Mouse (Mus musculus) spleen, adult 2 months (tissue): ENCODE results near the gene Cntd1. TPM values are rescaled to one million over a fixed set of nuclear protein-coding genes. Genes with fewer than 3 reads are reported as not detected.
A peak's percentile ranks its signal among the peaks of the same experiment; 100 is the strongest.

Source experiments
- DNase-seq, 2 experiments: peaks; one replicate each; pipeline versions ENCODE4 v3.0.0 to v3.0.0-alpha.2; 2012 to 2021; ENCODE audit warnings: low spot score in 2 of 2, low read depth in 1 of 2
- H3K27ac ChIP-seq: fragments of 200-500 bp; 2 replicates; pipeline ENCODE4 v1.5.1; 2012; ENCODE audit warnings: low read length, inconsistent platforms; ENCODE audit not compliant: insufficient read depth
- H3K27me3 ChIP-seq: fragments of 200-500 bp; 2 replicates; pipeline ENCODE4 v1.6.1; 2012; ENCODE audit warnings: mild to moderate bottlenecking, moderate library complexity, low read length, inconsistent platforms; ENCODE audit not compliant: control insufficient read depth, insufficient read depth
- H3K36me3 ChIP-seq: fragments of 200-500 bp; 2 replicates; pipeline ENCODE4 v1.6.1; 2012; ENCODE audit warnings: mild to moderate bottlenecking, low read length, inconsistent platforms; ENCODE audit not compliant: control insufficient read depth, insufficient read depth
- H3K4me1 ChIP-seq: fragments of 200-500 bp; 2 replicates; pipeline ENCODE4 v1.6.1; 2011; ENCODE audit warnings: inconsistent platforms; ENCODE audit not compliant: control insufficient read depth, insufficient read depth, insufficient read length
- H3K4me3 ChIP-seq: fragments of 200-500 bp; 2 replicates; pipeline ENCODE4 v1.5.1; 2011; ENCODE audit warnings: mild to moderate bottlenecking, inconsistent platforms; ENCODE audit not compliant: insufficient read depth, insufficient read length; ENCODE audit errors: extremely low read depth
- CTCF ChIP-seq: fragments of 200-500 bp; IDR thresholded peaks from 2 replicates; pipeline ENCODE4 v1.5.1; 2011; ENCODE audit warnings: mild to moderate bottlenecking, inconsistent platforms; ENCODE audit not compliant: insufficient read depth, insufficient read length, insufficient replicate concordance; ENCODE audit errors: extremely low read depth
- POLR2A ChIP-seq: fragments of 200-500 bp; IDR thresholded peaks from 2 replicates; pipeline ENCODE4 v1.6.1; 2011; ENCODE audit warnings: low read depth, low read length, inconsistent platforms
- WGBS: fragments of 180-500 bp; shearing (Covaris S2); methylation state at CpG from one replicate; pipeline ENCODE4 v1.1.7; 2018; 5-methylcytosine and 5-hydroxymethylcytosine counted together
- polyA plus RNA-seq: library from polyadenylated mRNA; depleted of rRNA; stranded (reverse); fragments of >200 nt; gene quantifications from 2 replicates; pipeline ENCODE4 v1.2.3, GENCODE M21; 2012

Cntd1 gene
- polyA plus RNA-seq, 1 experiment, result 0.19 TPM

GRCm38 (mm10) chr11:101245855-101246701, 32.7 kb upstream of the Cntd1 start, which contains the start of gene Ramp2:
Gene Ramp2, plus strand, starts transcription at chr11:101246028.
- no peak for DNase-seq
- TF ChIP-seq POLR2A (no peak), CTCF (no peak)
- H3K4me3 ChIP-seq, result peak within 1 kb of the TSS; percentile 39
- H3K27me3 ChIP-seq, result peaks cover 13% of the 10 kb centered on the region
- H3K27ac ChIP-seq, result peak within 1 kb of the TSS; percentile 20; the same call in 1 of the 2 replicates
- no peaks in the 10 kb centered on the region for H3K36me3 ChIP-seq
- WGBS, result 5% methylated on average over 60 of the region's 63 CpGs
- peaks cover 4% of the 10 kb centered on the region; the same call in 1 of the 2 replicates for H3K4me1 ChIP-seq

DNA sequence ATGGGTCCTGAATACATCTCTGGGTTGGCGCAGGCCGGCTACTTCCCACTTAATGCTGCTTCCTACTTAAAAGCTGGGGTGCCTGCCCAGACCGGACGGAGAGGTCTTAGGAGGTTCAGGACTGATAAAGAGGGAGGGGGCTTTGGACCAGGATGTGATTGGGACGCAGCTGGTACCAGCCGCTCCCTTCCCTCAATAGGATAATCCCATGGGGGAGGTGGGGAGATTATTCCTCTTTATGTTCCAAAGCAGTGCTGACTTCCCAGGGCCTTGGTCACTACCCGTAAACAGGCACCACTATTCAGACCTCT, 32.2 kb upstream of the Cntd1 start:
- peaks cover 13% of the 10 kb centered on the region for H3K27me3 ChIP-seq

DNA sequence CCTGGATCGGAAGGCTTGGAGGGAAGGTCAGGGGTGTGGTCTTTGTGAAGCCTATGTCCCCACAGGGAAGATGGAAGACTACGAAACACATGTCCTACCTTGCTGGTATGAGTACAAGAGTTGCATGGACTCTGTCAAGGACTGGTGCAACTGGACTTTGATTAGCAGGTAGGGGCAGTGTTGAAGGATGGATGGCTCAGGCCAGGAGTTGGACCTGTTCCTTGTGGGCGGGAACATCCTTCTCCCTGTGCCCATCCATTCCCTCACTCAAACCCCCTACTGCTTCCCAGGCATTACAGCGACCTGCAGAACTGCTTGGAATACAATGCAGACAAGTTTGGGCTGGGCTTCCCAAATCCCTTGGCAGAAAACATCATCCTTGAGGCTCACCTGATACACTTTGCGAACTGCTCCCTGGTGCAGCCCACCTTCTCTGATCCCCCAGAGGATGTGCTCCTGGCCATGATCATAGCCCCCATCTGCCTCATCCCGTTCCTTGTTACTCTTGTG, 31.2 kb upstream of the Cntd1 start:
- H3K27ac ChIP-seq, result 0 out of 2 replicates have a peak overlapping the region, but pooled peaks have one; percentile 4
- peaks cover 13% of the 10 kb centered on the region for H3K27me3 ChIP-seq
- peaks cover 5% of the 10 kb centered on the region; the same call in 1 of the 2 replicates for H3K4me1 ChIP-seq
- no peak overlapping the region; the same call in 1 of the 2 replicates for H3K4me3 ChIP-seq
- no peaks in the 10 kb centered on the region for H3K36me3 ChIP-seq
- WGBS, result 85% methylated on average over 6 of the region's 6 CpGs
- no peak for TF ChIP-seq CTCF
- no peak for TF ChIP-seq POLR2A
- DNase-seq, result no peak

More for the DNA sequence above, 32.2 kb upstream of the Cntd1 start:
- WGBS, result 31% methylated on average over 7 of the region's 7 CpGs
- no peaks in the 10 kb centered on the region for H3K36me3 ChIP-seq
- peaks cover 4% of the 10 kb centered on the region; the same call in 1 of the 2 replicates for H3K4me1 ChIP-seq
- H3K27ac ChIP-seq, result peak overlapping the region; percentile 20; the same call in 1 of the 2 replicates
- DNase-seq, result no peak
- peak overlapping the region; percentile 39 for H3K4me3 ChIP-seq
- no peak for TF ChIP-seq POLR2A
- TF ChIP-seq CTCF, result no peak

DNA sequence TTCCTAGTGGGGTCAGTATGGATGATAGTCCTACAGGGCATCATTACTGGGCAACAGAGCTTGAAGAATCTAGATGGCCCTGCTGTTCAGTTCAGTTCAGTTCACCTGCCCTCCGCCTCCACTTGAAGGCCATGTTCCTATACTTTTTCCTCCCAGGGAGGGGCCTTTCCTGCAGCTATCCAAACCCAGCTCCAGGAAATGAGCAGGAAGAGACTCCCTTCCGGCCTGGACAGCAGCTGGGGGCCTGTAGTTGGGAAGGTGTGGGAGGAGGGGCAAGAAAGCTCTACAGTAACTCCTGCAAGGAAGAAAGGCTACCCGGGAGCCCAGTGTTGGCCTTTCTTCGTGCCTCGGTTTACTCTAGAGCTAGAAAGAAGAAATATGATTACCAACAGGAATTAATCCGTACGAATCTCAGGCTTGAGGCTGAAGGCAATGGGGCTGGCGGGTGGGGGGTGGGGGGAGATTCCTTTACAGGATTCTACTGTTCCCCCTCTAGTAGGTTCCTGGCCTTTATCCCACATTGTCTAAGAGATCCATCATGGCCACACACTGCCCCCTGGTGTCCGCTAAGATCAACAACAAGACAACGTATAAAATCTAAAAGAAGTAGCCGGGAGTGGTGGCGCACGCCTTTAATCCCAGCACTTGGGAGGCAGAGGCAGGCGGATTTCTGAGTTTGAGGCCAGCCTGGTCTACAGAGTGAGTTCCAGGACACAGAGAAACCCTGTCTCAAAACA, 30.4 kb upstream of the Cntd1 start:
- DNase-seq, result peak; percentile 41 to 55
- TF ChIP-seq POLR2A, result no peak
- TF ChIP-seq CTCF, result peak; percentile 43; the same call in 1 of the 2 replicates
- Histone ChIP-seq H3K36me3 (no peaks in the 10 kb centered on the region), H3K27ac (0 out of 2 replicates have a peak overlapping the region, but pooled peaks have one; percentile 4), H3K4me1 (peaks cover 8% of the 10 kb centered on the region; the same call in 1 of the 2 replicates), H3K27me3 (peaks cover 13% of the 10 kb centered on the region), H3K4me3 (no peak overlapping the region)
- WGBS, result 42% methylated on average over 14 of the region's 14 CpGs

DNA sequence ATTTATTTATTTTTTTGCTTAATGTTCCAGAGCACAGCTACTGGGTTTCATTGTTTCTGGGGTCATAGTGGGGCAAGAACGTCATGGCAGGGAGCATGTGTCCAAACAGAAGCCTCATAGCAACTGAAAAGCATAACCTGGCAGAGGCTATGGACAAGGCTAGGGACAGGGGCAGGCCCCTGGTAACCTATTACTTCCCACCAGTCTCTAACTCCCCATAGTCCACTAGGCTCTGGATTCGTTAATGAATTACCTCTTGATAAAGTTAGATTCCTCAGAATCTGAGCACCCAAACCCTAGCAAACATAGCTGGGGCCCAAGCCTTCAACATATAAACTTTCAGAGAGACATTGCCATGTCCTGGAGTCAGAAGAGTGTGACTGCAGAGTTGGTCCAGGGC, 27.8 kb upstream of the Cntd1 start:
- Histone ChIP-seq H3K4me3 (no peak overlapping the region), H3K4me1 (peaks cover 8% of the 10 kb centered on the region), H3K27ac (no peak overlapping the region), H3K36me3 (peaks cover under 1% of the 10 kb centered on the region), H3K27me3 (peaks cover 8% of the 10 kb centered on the region)
- DNase-seq, result no peak
- TF ChIP-seq POLR2A, result no peak
- no peak for TF ChIP-seq CTCF
- WGBS, result 86% methylated on average over 2 of the region's 2 CpGs

DNA sequence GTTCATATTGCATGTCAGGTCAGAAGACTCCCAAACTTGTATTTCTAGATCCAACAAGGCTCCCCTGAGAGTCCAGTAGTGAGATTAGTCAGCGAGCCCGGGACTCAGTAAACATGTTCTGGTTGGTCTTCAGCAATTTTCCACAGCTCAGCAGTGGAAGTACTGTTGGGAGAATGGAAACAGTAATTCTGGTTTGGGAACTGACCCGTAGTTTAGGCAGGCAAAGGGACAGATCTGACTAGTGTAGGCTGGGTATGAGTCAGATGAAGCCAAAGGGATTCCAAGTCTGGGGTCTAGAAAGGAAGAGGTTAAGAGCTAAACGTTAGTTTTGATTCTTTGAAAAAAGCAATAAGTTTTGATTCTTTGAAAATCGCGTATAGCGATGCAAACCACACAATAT, 25.9 kb upstream of the Cntd1 start:
- H3K27ac ChIP-seq, result 0 out of 2 replicates have a peak overlapping the region, but pooled peaks have one; percentile 36

More for the DNA sequence above, 25.9 kb upstream of the Cntd1 start:
- TF ChIP-seq POLR2A, result no peak
- TF ChIP-seq CTCF, result no peak
- WGBS, result 6% methylated on average over 7 of the region's 7 CpGs
- Histone ChIP-seq H3K4me3 (peak overlapping the region; percentile 85), H3K27me3 (no peaks in the 10 kb centered on the region), H3K36me3 (peaks cover 5% of the 10 kb centered on the region), H3K4me1 (peaks cover 3% of the 10 kb centered on the region)
- no peak for DNase-seq
